Mouse (Mus musculus) hindbrain, embryonic 10.5 days (tissue): ENCODE measurements around the gene Ppp1r36. TPM values are rescaled to one million over a fixed set of nuclear protein-coding genes. Genes with fewer than 3 reads are reported as not detected.

Experiments
- DNase-seq: peaks from one replicate; pipeline ENCODE4 v3.0.0-alpha.2; 2017; ENCODE audit warnings: low spot score
- H3K27ac ChIP-seq: fragments of 300-500 bp; sonication (generic); 2 replicates; pipeline ENCODE4 v1.5.1; 2016; ENCODE audit warnings: mild to moderate bottlenecking, moderate library complexity
- H3K27me3 ChIP-seq: fragments of 300-500 bp; sonication (generic); 2 replicates; pipeline ENCODE4 v1.6.1; 2016; ENCODE audit warnings: mild to moderate bottlenecking; ENCODE audit not compliant: poor library complexity, insufficient read depth, severe bottlenecking
- H3K36me3 ChIP-seq: fragments of 300-500 bp; sonication (generic); 2 replicates; pipeline ENCODE4 v1.6.1; 2016; ENCODE audit warnings: mild to moderate bottlenecking, moderate library complexity
- H3K4me1 ChIP-seq: fragments of 300-500 bp; sonication (generic); replicated peaks from 2 replicates; pipeline ENCODE4 v1.6.1; 2016; ENCODE audit warnings: mild to moderate bottlenecking
- H3K4me3 ChIP-seq: fragments of 300-500 bp; sonication (generic); 2 replicates; pipeline ENCODE4 v1.5.1; 2016; ENCODE audit warnings: mild to moderate bottlenecking, moderate library complexity
- H3K9me3 ChIP-seq: fragments of 300-500 bp; sonication (generic); 2 replicates; pipeline ENCODE4 v1.6.1; 2016; ENCODE audit warnings: mild to moderate bottlenecking, moderate library complexity
- WGBS: fragments of 180-500 bp; shearing (Covaris S2); methylation state at CpG from one replicate; pipeline ENCODE4 v1.1.7; 2016; 5-methylcytosine and 5-hydroxymethylcytosine counted together
- polyA plus RNA-seq: library from polyadenylated mRNA; unstranded; fragments of >200 nt; fragmentation: Nextera tagmentation; extraction: Ambion mirVana; gene quantifications from 2 replicates; pipeline ENCODE4 v1.2.1, GENCODE M21; 2016

The Ppp1r36 gene
- polyA plus RNA-seq, 1 experiment from 2014 or later = 1.5 TPM

DNA sequence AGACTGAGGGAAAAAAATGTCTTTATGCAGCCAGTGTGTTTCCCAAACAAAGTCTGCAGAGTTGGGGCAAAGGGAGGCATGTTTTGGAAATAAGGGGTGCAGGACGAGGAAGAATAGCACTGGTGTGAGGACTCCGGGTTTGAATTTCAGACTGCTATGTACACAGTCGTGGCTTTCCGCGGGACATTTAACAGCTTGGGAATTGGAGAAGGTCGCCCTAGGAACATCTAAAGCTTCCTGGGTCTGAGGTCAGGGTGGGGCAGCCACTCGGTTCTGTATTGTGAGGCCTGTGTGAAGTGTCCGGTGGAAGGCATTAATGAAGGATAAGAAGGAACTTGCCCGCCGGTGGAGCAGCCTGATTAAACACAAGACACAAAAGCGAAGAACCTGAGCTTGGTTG lies 68.0 kb downstream of the Ppp1r36 start:
- Histone ChIP-seq H3K27ac (no peak overlapping the region), H3K36me3 (no peaks in the 10 kb centered on the region), H3K9me3 (no peaks in the 10 kb centered on the region), H3K4me1 (peaks cover 9% of the 10 kb centered on the region; the same call in 1 of the 2 replicates), H3K4me3 (no peak overlapping the region), H3K27me3 (no peaks in the 10 kb centered on the region)
- WGBS = 52% methylated on average over 11 of the region's 11 CpGs
- no peak for DNase-seq

DNA sequence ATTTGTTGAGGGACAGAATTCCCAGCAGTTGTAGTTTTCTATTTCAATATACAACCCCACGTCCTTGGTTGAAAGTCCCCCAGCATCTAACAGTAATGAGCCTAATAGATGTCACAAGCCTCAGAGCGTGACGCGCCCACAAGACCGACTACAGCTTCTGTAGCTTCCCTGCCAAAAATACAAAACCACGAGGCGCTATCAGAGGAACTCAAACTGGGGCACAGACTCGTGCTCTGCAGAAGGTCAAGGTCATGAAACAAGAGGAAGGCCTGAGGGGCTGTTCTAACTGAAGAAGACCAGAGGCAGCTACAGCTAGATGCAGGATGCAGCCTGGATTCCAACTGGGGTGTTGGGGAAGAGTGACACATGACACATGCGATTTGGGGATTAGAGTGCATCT lies 69.6 kb downstream of the Ppp1r36 start:
- peaks cover 9% of the 10 kb centered on the region; the same call in 1 of the 2 replicates for H3K4me1 ChIP-seq
- H3K27me3 ChIP-seq = no peaks in the 10 kb centered on the region
- no peaks in the 10 kb centered on the region for H3K36me3 ChIP-seq
- H3K4me3 ChIP-seq = no peak overlapping the region
- 83% methylated on average over 9 of the region's 9 CpGs for WGBS
- no peak for DNase-seq
- H3K9me3 ChIP-seq = 0 out of 2 replicates have a peak, but pooled peaks cover 6% of the 10 kb centered on the region
- no peak overlapping the region for H3K27ac ChIP-seq

Other genes starting within 250 kb of the Ppp1r36 start
- gene Esr2, start 240.3 kb upstream of the Ppp1r36 start, polyA plus RNA-seq = 0.07 and 0.24 TPM in 2 replicates
- gene Tex21, start 170.8 kb upstream of the Ppp1r36 start, polyA plus RNA-seq = not detected in 2 replicates
- gene Mthfd1, start 162.2 kb upstream of the Ppp1r36 start, polyA plus RNA-seq = 62.5 and 85.6 TPM in 2 replicates
- gene Akap5, start 92.6 kb upstream of the Ppp1r36 start, polyA plus RNA-seq = 3.7 and 4.0 TPM in 2 replicates
- 16.5 and 17.9 TPM in 2 replicates for gene Zbtb25, start 47.9 kb upstream of the Ppp1r36 start, polyA plus RNA-seq
- 5.6 and 7.9 TPM in 2 replicates for gene Zbtb1, start 47.3 kb upstream of the Ppp1r36 start, polyA plus RNA-seq
- 9.5 and 9.8 TPM in 2 replicates for gene Hspa2, start 13.4 kb upstream of the Ppp1r36 start, polyA plus RNA-seq
- gene Plekhg3, start 113.4 kb downstream of the Ppp1r36 start, polyA plus RNA-seq = 2.1 and 2.7 TPM in 2 replicates